37 mouse cellular contexts compared by ENCODE assay signal in the genomic region with DNA sequence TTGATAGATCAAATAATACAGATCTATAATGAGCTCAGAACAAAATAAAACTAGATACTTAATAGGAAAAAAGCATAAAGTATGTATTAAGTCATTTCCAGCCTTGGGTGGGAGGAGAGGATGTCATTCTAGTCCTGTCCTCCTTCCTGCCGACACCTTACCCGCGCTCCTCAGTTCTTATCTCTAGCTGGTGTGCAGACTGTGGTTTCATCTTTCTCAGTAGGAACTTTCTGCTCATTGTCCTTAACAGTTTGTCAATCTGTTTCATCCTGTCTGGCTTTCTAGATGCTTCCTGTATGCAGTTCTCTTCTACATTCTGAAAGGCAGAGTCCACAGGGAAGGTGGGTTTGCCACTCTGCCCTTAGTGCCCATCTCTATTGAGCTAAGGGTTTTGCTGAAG. TPM values are rescaled to one million over a fixed set of nuclear protein-coding genes. Genes with fewer than 3 reads are reported as not detected.
"Had no signal": no experiment of that assay in that cellular context is flagged by ENCODE, and none has a peak within 500 bp of the region (broad histone marks: within the 10 kb centered on the region; RNA-seq: fewer than 3 reads in every experiment).

No protein-coding gene starts in this region.

- H3K4me1 ChIP-seq: heart, embryonic 10.5 days; heart, embryonic 12.5 days; hindbrain, embryonic 10.5 days; hindbrain, embryonic 13.5 days; hindbrain, embryonic 15.5 days; kidney, embryonic 15.5 days; limb, embryonic 13.5 days; limb, embryonic 15.5 days; liver, embryonic 12.5 days had no signal

- H3K36me3 ChIP-seq: heart, embryonic 10.5 days; heart, embryonic 12.5 days; hindbrain, embryonic 10.5 days; hindbrain, embryonic 13.5 days; hindbrain, embryonic 15.5 days; kidney, embryonic 15.5 days; limb, embryonic 13.5 days; limb, embryonic 15.5 days; liver, embryonic 12.5 days had no signal

- H3K9ac ChIP-seq: heart, embryonic 12.5 days; hindbrain, embryonic 13.5 days; hindbrain, embryonic 15.5 days; kidney, embryonic 15.5 days; limb, embryonic 13.5 days; limb, embryonic 15.5 days; liver, embryonic 12.5 days; liver, embryonic 14.5 days had no signal

- H3K9me3 ChIP-seq: heart, embryonic 10.5 days; heart, embryonic 12.5 days; hindbrain, embryonic 10.5 days; hindbrain, embryonic 13.5 days; hindbrain, embryonic 15.5 days; kidney, embryonic 15.5 days; limb, embryonic 13.5 days; limb, embryonic 15.5 days; liver, embryonic 12.5 days had no signal

- H3K4me3 ChIP-seq: gastrocnemius, adult 2 months; heart, embryonic 10.5 days; heart, embryonic 12.5 days; hindbrain, embryonic 10.5 days; hindbrain, embryonic 13.5 days; hindbrain, embryonic 15.5 days; kidney, embryonic 15.5 days; limb, embryonic 13.5 days; limb, embryonic 15.5 days; liver, embryonic 12.5 days had no signal

- H3K27me3 ChIP-seq: heart, embryonic 12.5 days; hindbrain, embryonic 13.5 days; hindbrain, embryonic 15.5 days; kidney, embryonic 15.5 days; limb, embryonic 13.5 days; limb, embryonic 15.5 days; liver, embryonic 12.5 days had no signal

- ATAC-seq: hindbrain, postnatal 0 days; intestine, embryonic 16.5 days; liver, embryonic 12.5 days had no signal

- DNase-seq: gastrocnemius, adult 2 months; gastrocnemius, postnatal 10 days; gastrocnemius, postnatal 25 days; heart, adult 18-20 months; heart, postnatal 10 days; heart, postnatal 4 days; kidney, adult 11 months; kidney, adult 2 months; kidney, adult 9 months; kidney, postnatal 14 days; kidney, postnatal 36 days; layer of hippocampus, adult 9-11 months; layer of hippocampus, postnatal 36 days; left cerebral cortex, postnatal 4 days had no signal

- H3K27ac ChIP-seq: gastrocnemius, adult 2 months; heart, embryonic 10.5 days; hindbrain, embryonic 10.5 days; hindbrain, embryonic 13.5 days; hindbrain, embryonic 15.5 days; hindbrain, postnatal 0 days; kidney, embryonic 15.5 days; kidney, postnatal 0 days; limb, embryonic 13.5 days; limb, embryonic 15.5 days; liver, embryonic 12.5 days; liver, embryonic 14.5 days had no signal

- H3K4me2 ChIP-seq: heart, embryonic 12.5 days; hindbrain, embryonic 13.5 days; hindbrain, embryonic 15.5 days; kidney, embryonic 15.5 days; limb, embryonic 13.5 days; limb, embryonic 15.5 days; liver, embryonic 12.5 days had no signal

RNA-seq across cellular contexts. Expression of a gene that starts 19.9 kb away (rescaled TPM):
- total RNA-seq: granulocyte monocyte progenitor cell, adult 5-6 weeks; hindbrain, postnatal 0 days; layer of hippocampus, adult 18-20 months; layer of hippocampus, adult 8-10 months; layer of hippocampus, postnatal 14 days; layer of hippocampus, postnatal 36 days; left cerebral cortex, adult 18-20 months; left cerebral cortex, postnatal 10 days; left cerebral cortex, postnatal 25 days; left cerebral cortex, postnatal 4 days; liver, adult 2 months had no signal
- polyA plus RNA-seq: hindbrain, embryonic 10.5 days; hindbrain, postnatal 0 days; intestine, embryonic 16.5 days; kidney, postnatal 0 days; large intestine, adult 2 months; liver, adult 2 months; liver, embryonic 12.5 days; liver, embryonic 14.5 days; liver, embryonic 16.5 days had no signal
